Mouse (Mus musculus): ENCODE results near the gene Slc2a4.
"Not testable (repeated sequence)": the region's sequence is repeated elsewhere in the genome, so short reads cannot be mapped to it uniquely, and the experiment has no call there.

The Slc2a4 gene

DNA sequence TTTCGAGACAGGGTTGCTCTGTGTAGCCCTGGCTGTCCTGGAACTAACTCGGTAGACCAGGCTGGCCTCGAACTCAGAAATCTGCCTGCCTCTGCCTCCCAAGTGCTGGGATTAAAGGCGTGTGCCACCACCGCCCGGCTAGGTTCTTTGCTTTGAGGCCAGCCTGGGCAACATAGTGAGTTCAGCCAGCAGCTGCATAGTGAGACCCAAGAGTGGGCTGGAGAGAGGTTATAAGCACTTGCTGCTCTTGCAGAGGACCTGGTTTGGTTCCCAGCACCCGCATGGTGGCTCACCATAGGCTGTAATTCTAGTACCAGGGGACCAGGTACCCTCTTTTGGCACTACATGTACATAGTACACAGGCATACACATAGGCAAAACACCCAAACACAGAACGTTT lies 17.8 kb downstream of the Slc2a4 start:
- in situ Hi-C loops (cut with MboI; ENCODE audit: unreplicated experiment in 2 of 2), result loop anchor here (10.0 kb wide), 2 partner anchors 85 to 185 kb away; partner anchors contain the start of genes Acadvl (in 1 of the 2) and Dlg4 (in 1 of the 2)

- in situ Hi-C loops (cut with MboI; ENCODE audit: unreplicated experiment in 2 of 2), result loop anchor here (10.0 kb wide), 2 partner anchors 85 to 185 kb away; partner anchors contain the start of genes Acadvl (in 1 of the 2) and Dlg4 (in 1 of the 2)
Measured at GRCm38 (mm10) chr11:69929712-69930111, 18.3 kb downstream of the Slc2a4 start.

DNA sequence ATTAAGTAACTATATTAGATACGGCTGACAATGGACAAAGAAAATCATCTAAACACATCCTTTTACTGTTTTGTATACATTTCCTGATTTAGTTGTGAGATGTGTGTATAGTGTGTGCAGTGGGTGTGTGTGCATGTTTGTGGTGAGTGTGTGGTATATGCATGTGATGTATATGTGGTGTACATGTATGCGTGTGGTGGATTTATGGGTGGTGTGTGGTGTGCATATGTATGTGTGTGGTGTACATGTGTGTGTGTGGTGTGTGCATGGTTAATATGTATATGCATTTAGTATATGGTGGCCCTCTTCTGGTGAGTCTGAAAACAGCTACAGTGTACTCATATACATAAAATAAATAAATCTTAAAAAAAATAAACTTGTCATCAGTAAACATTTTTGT lies 20.5 kb downstream of the Slc2a4 start:
- in situ Hi-C loops (cut with MboI; ENCODE audit: unreplicated experiment in 2 of 2), result no loop called here

DNA sequence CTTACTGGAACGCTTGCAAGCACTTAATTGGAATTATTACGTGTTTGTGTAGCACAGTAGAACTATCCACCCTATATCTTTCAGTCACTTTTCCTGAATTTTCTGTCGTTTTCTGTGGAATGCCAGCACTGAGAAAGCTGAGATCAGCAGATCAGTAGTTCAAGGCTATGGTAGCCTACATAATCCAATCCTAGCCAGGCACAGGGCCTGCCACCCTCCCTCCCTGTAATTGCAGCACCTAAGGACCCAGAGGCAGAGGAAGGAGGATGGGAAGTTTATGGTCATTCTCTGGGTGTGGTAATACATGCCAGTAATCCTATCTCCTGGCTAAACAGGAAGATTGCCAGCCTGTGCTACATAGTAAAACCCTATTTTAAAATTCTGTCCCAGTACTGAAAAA lies 25.2 kb downstream of the Slc2a4 start:
- in situ Hi-C loops (cut with MboI; ENCODE audit: unreplicated experiment in 2 of 2), result loop anchor here (5.0 kb wide), 2 partner anchors 40 to 250 kb away; partner anchors contain the start of genes Kctd11 (in 2 of the 2) and Eif4a1 (in 1 of the 2)

GRCm38 (mm10) chr11:69922012-69922756 lies 25.8 kb downstream of the Slc2a4 start:
- in situ Hi-C loops (cut with MboI; ENCODE audit: unreplicated experiment in 2 of 2), result loop anchor here (5.0 kb wide), 2 partner anchors 40 to 250 kb away; partner anchors contain the start of genes Kctd11 (in 2 of the 2) and Eif4a1 (in 1 of the 2)

DNA sequence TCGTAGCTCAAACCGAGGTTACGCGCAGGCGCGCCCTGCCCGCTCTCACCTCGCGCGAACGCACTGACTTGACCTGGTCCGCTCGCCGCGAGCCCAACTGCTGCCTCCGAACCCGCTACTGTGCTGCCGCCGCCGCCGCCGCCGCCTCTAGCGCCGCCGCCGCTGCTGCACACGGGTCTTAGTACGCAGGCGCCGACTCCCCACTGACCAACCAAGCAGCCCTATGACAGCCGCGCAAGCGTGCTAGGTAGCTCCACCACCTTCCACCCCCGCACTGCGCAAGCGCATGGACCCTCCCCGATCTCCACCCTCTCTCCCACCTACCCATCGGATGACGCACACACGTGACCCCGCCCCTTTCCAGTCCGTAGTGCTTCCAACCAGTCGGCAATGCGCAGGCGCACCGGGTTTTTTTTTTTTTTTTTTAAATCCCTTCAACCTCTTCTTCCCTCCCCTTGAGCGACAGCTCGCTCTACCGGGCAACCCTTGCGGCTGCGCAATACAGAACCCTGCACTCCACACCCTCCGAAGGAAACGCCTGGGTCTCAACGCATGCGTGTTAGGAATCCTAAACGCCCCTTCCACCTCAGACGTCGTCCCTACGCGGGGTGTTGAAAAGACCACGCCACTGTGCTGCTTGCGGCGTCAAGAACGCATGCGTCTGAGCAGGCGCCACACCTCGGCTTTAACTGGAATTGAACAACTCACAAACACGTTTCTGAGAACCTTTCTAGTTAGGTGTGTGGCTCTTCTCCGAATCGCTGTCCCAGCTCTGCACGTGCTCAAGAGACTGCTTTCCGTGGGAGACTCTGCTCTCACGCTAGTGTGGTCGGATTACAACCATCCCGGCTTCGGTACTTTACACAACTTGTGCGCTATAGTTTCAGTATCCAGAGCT lies 26.6 kb downstream of the Slc2a4 start, which contains the start of gene Eif5a:
Eif5a (minus strand) TSS at position 845 of the 898 bp plus-strand sequence.
- in situ Hi-C loops (cut with MboI; ENCODE audit: unreplicated experiment in 2 of 2), result loop anchor here (5.0 kb wide), 2 partner anchors 39 to 249 kb away; partner anchors contain the start of genes Kctd11 (in 2 of the 2) and Eif4a1 (in 1 of the 2)

DNA sequence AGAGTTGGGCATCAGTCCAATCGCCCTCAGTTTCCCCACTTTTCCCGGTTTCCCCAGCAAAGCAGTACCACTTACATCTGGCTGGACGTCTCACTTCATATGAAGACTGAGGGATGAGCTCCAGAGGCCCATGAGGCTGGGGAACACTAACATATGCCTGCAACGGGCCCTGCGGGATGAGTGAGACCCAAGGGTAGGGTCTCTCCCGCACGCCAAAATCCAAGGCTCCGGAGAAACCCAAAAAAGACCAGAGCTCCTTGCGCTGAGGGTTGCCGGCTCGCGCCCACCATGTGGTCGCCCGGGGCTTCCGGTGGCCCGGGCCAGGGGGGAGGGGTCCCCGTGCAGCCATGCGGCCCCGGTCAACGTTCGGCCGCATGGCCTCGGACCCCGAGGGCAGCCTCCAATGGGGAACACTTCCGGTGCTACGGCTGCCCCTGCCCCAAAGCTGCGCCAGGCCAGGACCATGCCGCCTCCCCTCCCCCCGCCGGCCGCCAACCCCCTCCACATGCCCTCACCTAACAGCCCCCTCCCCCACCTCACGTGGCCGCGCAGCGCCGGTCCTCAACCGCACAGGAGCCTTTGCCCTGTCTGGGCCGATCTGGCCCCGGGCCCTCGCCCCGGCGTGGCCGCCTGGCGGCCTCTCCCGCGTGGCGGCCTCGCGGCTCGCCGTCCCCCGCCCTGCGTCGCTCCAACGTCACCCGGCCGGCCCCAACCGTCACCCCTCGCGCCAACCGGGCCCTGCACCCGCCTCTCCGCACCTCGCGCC lies 27.5 kb downstream of the Slc2a4 start:
- in situ Hi-C loops (cut with MboI; ENCODE audit: unreplicated experiment in 2 of 2), result loop anchor here (5.0 kb wide), 2 partner anchors 38 to 248 kb away; partner anchors contain the start of genes Kctd11 (in 2 of the 2) and Eif4a1 (in 1 of the 2)

GRCm38 (mm10) chr11:69919661-69920265 lies 28.2 kb downstream of the Slc2a4 start:
- in situ Hi-C loops (cut with MboI; ENCODE audit: unreplicated experiment in 2 of 2), result loop anchor here (5.0 kb wide), 2 partner anchors 37 to 247 kb away; partner anchors contain the start of genes Kctd11 (in 2 of the 2) and Eif4a1 (in 1 of the 2)

GRCm38 (mm10) chr11:69919053-69919452 lies 28.9 kb downstream of the Slc2a4 start:
- in situ Hi-C loops (cut with MboI; ENCODE audit: unreplicated experiment in 2 of 2), result no loop called here

DNA sequence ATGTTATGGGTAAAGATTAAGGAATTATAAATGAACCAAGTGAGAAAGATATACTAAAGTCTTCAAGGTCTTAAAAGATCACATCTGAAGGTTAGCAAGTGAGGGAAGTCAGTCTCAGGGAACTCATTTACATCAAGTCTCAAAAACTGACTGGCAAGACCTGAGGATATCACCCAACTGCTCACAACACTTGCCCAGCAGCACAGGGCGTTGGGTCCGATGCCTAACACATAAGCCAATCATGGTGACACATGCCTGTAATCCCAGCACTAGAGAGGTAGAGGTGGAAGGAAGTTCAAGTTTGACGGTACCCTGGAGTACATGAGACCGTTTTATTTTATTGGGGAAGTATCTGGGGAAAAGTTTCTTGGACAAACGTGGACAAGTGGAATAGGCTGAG lies 29.9 kb downstream of the Slc2a4 start:
- in situ Hi-C loops (cut with MboI; ENCODE audit: unreplicated experiment in 2 of 2), result no loop called here

GRCm38 (mm10) chr11:69917379-69917948 lies 30.5 kb downstream of the Slc2a4 start:
- in situ Hi-C loops (cut with MboI; ENCODE audit: unreplicated experiment in 2 of 2), result no loop called here

DNA sequence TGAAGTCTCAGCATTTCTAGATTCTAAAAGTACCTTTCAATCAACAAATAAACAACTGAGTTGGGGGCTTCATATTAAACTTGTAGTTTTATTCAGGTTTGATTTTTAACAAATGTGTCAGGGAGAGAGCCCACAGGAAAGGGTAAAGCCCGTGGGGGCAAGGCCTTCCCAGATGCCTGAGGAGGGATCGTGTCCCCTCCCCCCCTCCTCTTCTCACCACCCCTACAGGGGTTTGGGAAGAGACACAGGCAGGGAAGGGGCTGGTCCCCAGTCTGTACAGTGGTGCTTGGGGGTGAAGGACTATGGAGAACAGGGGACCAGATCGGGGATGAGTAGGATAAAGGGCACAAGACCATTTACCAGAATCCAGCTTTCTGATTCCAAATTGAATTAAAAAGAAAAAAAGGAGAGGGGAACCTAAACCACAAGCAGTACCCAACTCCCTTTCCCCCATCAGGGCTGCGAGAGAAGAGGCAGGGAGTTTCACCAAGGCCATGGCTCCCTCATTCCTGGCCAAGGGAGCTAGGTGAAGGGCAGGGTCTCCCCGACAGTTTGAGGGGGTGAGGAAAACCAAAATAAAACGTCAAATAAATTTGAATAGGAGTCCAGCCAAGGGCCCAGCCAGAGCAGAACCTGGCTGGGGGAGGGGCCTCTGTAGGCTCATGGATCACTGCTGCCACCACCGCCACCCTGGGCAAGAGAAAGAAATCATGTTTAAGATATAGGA lies 31.2 kb downstream of the Slc2a4 start:
- in situ Hi-C loops (cut with MboI; ENCODE audit: unreplicated experiment in 2 of 2), result not testable (repeated sequence)

DNA sequence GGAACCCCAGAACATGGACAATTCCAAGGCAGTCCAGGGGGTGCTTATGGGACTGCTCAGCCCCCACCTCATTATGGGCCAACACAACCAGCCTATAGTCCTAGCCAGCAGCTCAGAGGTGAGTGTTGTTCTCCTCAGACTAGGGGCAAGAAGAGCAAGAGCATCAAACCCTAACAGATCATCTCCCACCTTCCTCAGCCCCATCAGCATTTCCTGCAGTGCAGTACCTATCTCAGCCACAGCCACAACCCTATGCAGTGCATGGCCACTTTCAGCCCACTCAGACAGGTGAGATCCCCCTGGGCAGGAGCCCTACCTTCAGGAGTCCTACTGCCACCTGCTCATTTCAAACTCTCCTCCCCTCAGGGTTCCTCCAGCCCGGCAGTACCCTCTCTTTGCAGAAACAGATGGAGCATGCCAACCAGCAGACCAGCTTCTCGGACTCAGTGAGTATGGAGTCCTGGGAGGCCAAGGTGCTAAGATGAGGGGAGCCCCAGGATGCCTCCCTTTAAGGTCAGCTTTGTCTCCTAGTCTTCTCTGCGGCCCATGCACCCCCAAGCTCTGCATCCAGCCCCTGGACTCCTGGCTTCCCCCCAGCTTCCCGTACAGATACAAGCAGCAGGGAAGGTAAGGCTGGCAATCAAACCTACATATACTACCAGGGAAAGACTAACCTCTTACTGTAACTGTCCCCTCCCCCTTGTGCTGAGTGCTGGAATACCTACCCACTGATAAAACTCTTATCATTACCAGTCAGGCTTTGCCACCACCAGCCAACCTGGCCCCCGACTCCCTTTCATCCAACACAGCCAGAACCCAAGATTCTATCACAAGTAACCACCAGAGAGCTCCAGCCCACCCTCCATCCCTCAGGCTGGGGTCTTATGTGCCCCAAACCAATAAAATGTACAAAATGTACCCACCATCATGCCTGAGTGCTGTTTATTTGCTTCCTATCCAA lies 32.0 kb downstream of the Slc2a4 start:
- in situ Hi-C loops (cut with MboI; ENCODE audit: unreplicated experiment in 2 of 2), result no loop called here

DNA sequence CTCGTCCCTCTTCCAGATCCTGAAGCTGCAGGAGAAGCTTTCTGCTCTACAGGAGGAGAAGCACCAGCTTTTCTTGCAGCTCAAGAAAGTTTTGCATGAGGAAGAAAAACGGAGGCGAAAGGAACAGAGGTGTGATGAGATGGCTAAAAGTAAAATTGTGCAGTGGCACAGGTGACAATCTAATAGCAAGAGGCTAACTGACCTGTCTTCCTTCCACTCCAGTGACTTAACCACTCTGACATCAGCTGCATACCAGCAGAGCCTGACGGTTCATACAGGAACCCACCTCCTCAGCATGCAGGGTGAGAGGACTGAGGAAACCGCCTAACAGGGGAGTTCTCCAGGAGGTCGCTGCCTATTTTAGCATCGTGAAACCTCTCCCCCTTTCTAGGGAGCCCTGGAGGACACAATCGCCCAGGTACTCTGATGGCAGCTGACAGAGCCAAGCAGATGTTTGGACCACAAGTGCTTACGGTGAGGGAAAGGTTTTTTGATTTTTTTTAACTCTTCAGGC lies 33.0 kb downstream of the Slc2a4 start:
- in situ Hi-C loops (cut with MboI; ENCODE audit: unreplicated experiment in 2 of 2), result no loop called here

DNA sequence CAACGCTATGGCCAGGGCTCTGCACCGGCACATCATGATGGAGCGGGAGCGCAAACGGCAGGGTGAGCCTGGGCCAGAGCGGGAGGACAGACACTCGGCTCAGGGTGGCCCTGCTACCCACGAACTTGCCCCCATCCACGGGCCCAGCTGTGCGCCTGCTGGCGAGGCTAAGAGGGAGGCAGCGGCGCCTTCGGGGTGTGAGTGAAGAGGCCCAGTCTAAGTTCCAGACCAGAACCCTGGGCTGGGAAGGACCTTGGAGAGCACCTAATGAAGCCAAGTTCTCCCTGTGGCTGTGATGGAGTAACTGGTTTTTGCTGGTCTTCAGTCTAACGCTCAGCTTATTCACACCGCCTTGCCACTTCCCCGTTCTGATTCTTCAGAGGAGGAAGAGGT lies 33.6 kb downstream of the Slc2a4 start:
- in situ Hi-C loops (cut with MboI; ENCODE audit: unreplicated experiment in 2 of 2), result no loop called here

DNA sequence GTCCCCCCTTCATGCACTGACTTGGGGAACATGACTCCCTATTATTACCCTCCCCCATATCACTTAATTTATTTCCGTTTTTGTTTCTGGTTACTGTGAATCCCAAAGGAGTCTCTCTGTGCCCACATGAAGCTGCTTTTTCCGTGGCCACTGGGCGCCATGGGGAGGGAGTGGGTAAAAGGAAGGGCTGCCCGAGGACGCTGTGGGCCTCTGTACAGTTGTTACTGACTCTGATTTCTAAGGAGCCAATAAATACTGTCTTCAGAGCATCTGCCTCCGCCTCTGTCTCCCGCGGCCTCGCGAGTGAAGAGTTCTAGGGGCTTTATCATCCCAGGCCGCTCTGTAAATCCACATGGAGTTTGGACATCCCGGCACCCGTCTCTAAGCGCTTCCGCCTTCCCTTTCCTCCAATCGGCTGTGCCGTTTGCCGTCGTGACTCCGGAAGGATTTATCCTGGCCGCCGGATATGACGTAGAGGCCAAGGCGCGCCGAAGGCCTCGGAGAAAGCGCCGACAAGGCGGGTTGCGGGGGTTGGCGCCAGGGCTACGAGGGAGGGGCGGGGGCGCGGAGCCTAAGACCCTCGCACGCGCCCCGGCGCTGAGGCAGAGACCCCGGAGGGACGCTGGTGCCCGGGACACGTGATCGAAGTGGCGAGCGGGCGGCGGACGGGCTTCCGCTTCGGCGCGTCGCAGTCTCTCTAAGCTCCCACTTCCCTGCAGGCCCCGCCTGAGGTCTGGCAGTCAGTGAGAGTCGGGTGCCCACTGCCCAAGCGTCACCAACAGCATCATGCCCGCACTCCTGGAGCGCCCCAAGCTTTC lies 34.2 kb downstream of the Slc2a4 start, which contains the start of gene Gps2:
Gps2 (plus strand) TSS at position 335 of the 818 bp plus-strand sequence.
- in situ Hi-C loops (cut with MboI; ENCODE audit: unreplicated experiment in 2 of 2), result no loop called here
